Mouse (Mus musculus): ENCODE data around the gene Idh3b. TPM values are rescaled to one million over a fixed set of nuclear protein-coding genes. Genes with fewer than 3 reads are reported as not detected.
A peak's percentile ranks its signal among the peaks of the same experiment; 100 is the strongest.

The Idh3b gene
- polyA plus RNA-seq, 1 experiment, result 144 TPM

DNA sequence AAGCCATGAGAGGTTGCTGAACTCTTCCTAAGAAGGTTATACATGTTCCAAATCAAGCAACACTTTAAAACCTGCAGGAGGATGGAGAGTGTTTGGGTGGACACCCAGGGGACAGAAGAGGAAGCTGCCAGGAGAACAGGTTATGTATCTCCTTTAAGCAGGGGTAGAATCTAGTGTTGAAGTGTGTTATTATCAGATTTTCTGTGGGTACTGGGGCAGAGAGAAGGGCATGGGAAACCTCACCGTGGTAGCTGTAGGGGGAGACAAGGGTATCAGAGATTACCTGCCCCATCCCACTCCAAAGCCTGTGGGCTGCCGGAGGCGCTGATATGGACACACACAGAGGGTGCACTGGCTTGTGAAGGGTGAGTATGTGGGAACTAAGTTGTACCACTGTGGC, 8.7 kb upstream of the Idh3b start:
- H3K4me3 ChIP-seq (ENCODE audit: insufficient read depth, poor library complexity, severe bottlenecking), result no peak overlapping the region
- H3K79me3 ChIP-seq (ENCODE audit: low read depth), result no peaks in the 10 kb centered on the region
- no peaks in the 10 kb centered on the region for H3K79me2 ChIP-seq (ENCODE audit: control insufficient read depth, insufficient read depth)
- peaks cover 18% of the 10 kb centered on the region for H3K27me3 ChIP-seq (ENCODE audit: control insufficient read depth, insufficient read depth, insufficient read length)
- no peaks in the 10 kb centered on the region for H3K36me3 ChIP-seq (ENCODE audit: control insufficient read depth, insufficient read depth)
- TF ChIP-seq MYOD1 (IDR thresholded peaks at IDR 0.05; ENCODE audit: control insufficient read depth, insufficient read length, low read depth), result no peak
- TF ChIP-seq MAX (IDR thresholded peaks at IDR 0.05), result no peak
- TF ChIP-seq MYOG (IDR thresholded peaks at IDR 0.05; ENCODE audit: control insufficient read depth, extremely low read depth, insufficient read length), result no peak
- TF ChIP-seq FOSL1 (IDR thresholded peaks at IDR 0.05; ENCODE audit: insufficient read depth, low read length, poor library complexity, severe bottlenecking), result no peak
- TF ChIP-seq CTCF (IDR thresholded peaks at IDR 0.05; ENCODE audit: control insufficient read depth, insufficient read depth, insufficient read length), result no peak
- TF ChIP-seq USF1 (IDR thresholded peaks at IDR 0.05; ENCODE audit: low read depth), result no peak
- no peak for TF ChIP-seq CEBPB (IDR thresholded peaks at IDR 0.05; ENCODE audit: low read depth)
- no peak overlapping the region for H3ac ChIP-seq (ENCODE audit: control insufficient read depth, insufficient read length, low read depth)

DNA sequence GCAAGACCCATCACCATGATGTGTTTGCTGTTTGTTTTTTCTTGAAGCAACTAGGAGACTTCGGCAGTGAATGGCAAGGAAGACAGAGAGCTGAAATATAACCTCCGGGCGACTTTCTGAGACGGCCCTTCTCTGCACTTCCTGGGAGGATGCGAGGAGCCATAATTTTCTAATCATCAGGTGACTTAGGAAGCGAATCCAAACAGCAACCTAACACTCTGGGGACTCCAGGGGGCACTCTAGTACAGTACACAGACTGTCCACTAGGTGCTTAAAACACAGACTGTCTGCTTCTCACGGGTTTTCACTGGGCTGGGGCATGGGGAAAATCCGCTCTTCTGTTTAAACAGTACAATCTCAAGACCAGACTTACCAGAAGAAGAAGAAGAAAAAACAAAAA, 7.1 kb upstream of the Idh3b start:
- H3K4me3 ChIP-seq (ENCODE audit: insufficient read depth, poor library complexity, severe bottlenecking), result no peak overlapping the region
- no peaks in the 10 kb centered on the region for H3K36me3 ChIP-seq (ENCODE audit: control insufficient read depth, insufficient read depth)
- H3K27me3 ChIP-seq (ENCODE audit: control insufficient read depth, insufficient read depth, insufficient read length), result peaks cover 8% of the 10 kb centered on the region
- H3K79me3 ChIP-seq (ENCODE audit: low read depth), result no peaks in the 10 kb centered on the region
- H3ac ChIP-seq (ENCODE audit: control insufficient read depth, insufficient read length, low read depth), result no peak overlapping the region
- TF ChIP-seq FOSL1 (IDR thresholded peaks at IDR 0.05; ENCODE audit: insufficient read depth, low read length, poor library complexity, severe bottlenecking), result no peak
- peak; percentile 51 for TF ChIP-seq USF1 (IDR thresholded peaks at IDR 0.05; ENCODE audit: low read depth)
- TF ChIP-seq MAX (IDR thresholded peaks at IDR 0.05), result peak; percentile 21
- TF ChIP-seq CTCF (IDR thresholded peaks at IDR 0.05; ENCODE audit: control insufficient read depth, insufficient read depth, insufficient read length), result peak; percentile 60
- H3K79me2 ChIP-seq (ENCODE audit: control insufficient read depth, insufficient read depth), result no peaks in the 10 kb centered on the region

- H3K27me3 ChIP-seq (ENCODE audit: control insufficient read depth, insufficient read depth, insufficient read length), result no peaks in the 10 kb centered on the region
- H3K79me2 ChIP-seq (ENCODE audit: control insufficient read depth, insufficient read depth), result peaks cover 17% of the 10 kb centered on the region
- H3K4me3 ChIP-seq (ENCODE audit: insufficient read depth, poor library complexity, severe bottlenecking), result no peak overlapping the region
- TF ChIP-seq MYOG (IDR thresholded peaks at IDR 0.05; ENCODE audit: control insufficient read depth, extremely low read depth, insufficient read length) (no peak), USF1 (IDR thresholded peaks at IDR 0.05; ENCODE audit: low read depth) (no peak), MAX (IDR thresholded peaks at IDR 0.05) (no peak)
- H3K79me3 ChIP-seq (ENCODE audit: low read depth), result peaks cover 12% of the 10 kb centered on the region
- H3K36me3 ChIP-seq (ENCODE audit: control insufficient read depth, insufficient read depth), result no peaks in the 10 kb centered on the region
- no peak overlapping the region for H3ac ChIP-seq (ENCODE audit: control insufficient read depth, insufficient read length, low read depth)
These were observed 4.7 kb upstream of the Idh3b start for GRCm38 (mm10) chr2:130289086-130289485.

GRCm38 (mm10) chr2:130280818-130281217, 3.5 kb downstream of the Idh3b start:
- peaks cover 65% of the 10 kb centered on the region for H3K36me3 ChIP-seq (ENCODE audit: control insufficient read depth, insufficient read depth)
- no peak overlapping the region for H3K4me3 ChIP-seq (ENCODE audit: insufficient read depth, poor library complexity, severe bottlenecking)
- no peak overlapping the region for H3ac ChIP-seq (ENCODE audit: control insufficient read depth, insufficient read length, low read depth)
- peaks cover 59% of the 10 kb centered on the region for H3K79me3 ChIP-seq (ENCODE audit: low read depth)
- no peak for TF ChIP-seq MAX (IDR thresholded peaks at IDR 0.05)
- TF ChIP-seq MYOD1 (IDR thresholded peaks at IDR 0.05; ENCODE audit: control insufficient read depth, insufficient read length, low read depth), result no peak
- TF ChIP-seq FOSL1 (IDR thresholded peaks at IDR 0.05; ENCODE audit: insufficient read depth, low read length, poor library complexity, severe bottlenecking), result no peak
- no peak for TF ChIP-seq CEBPB (IDR thresholded peaks at IDR 0.05; ENCODE audit: low read depth)
- no peak for TF ChIP-seq CTCF (IDR thresholded peaks at IDR 0.05; ENCODE audit: control insufficient read depth, insufficient read depth, insufficient read length)
- TF ChIP-seq MYOG (IDR thresholded peaks at IDR 0.05; ENCODE audit: control insufficient read depth, extremely low read depth, insufficient read length), result no peak
- TF ChIP-seq USF1 (IDR thresholded peaks at IDR 0.05; ENCODE audit: low read depth), result no peak
- no peaks in the 10 kb centered on the region for H3K27me3 ChIP-seq (ENCODE audit: control insufficient read depth, insufficient read depth, insufficient read length)
- peaks cover 74% of the 10 kb centered on the region for H3K79me2 ChIP-seq (ENCODE audit: control insufficient read depth, insufficient read depth)

- Histone ChIP-seq H3K27me3 (ENCODE audit: control insufficient read depth, insufficient read depth, insufficient read length) (no peaks in the 10 kb centered on the region), H3K36me3 (ENCODE audit: control insufficient read depth, insufficient read depth) (peaks cover 71% of the 10 kb centered on the region), H3ac (ENCODE audit: control insufficient read depth, insufficient read length, low read depth) (no peak overlapping the region), H3K4me3 (ENCODE audit: insufficient read depth, poor library complexity, severe bottlenecking) (no peak overlapping the region), H3K79me2 (ENCODE audit: control insufficient read depth, insufficient read depth) (peaks cover 74% of the 10 kb centered on the region), H3K79me3 (ENCODE audit: low read depth) (peaks cover 62% of the 10 kb centered on the region)
- TF ChIP-seq FOSL1 (IDR thresholded peaks at IDR 0.05; ENCODE audit: insufficient read depth, low read length, poor library complexity, severe bottlenecking) (no peak), MYOD1 (IDR thresholded peaks at IDR 0.05; ENCODE audit: control insufficient read depth, insufficient read length, low read depth) (no peak), CTCF (IDR thresholded peaks at IDR 0.05; ENCODE audit: control insufficient read depth, insufficient read depth, insufficient read length) (no peak), MYOG (IDR thresholded peaks at IDR 0.05; ENCODE audit: control insufficient read depth, extremely low read depth, insufficient read length) (no peak), USF1 (IDR thresholded peaks at IDR 0.05; ENCODE audit: low read depth) (no peak), CEBPB (IDR thresholded peaks at IDR 0.05; ENCODE audit: low read depth) (no peak), MAX (IDR thresholded peaks at IDR 0.05) (no peak)
These were observed 4.1 kb downstream of the Idh3b start for GRCm38 (mm10) chr2:130280224-130280623.

DNA sequence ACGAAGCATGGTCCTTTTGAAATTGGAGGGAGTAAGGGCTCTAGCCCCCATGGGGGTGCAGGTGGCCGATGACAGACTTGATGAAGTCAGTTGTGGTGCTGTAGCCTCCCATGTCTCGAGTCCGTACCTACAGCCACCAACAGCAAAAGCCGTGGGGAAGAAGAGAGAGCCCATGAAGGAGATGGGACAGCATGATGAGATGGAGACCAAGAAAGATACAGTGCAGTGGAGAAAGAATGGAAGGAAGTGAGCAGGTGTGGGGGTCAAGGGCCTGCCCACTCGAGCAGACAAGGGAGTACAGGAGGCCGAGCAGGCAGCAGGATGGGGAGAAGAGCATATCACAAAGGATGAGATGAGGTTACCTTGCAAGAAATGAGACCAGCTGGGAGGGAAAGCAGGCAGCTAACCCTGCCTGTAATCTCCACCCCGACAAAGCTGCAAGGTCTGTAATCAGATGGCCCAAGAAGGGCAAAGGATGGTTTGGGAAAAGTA, 4.7 kb downstream of the Idh3b start:
- Histone ChIP-seq H3K27me3 (ENCODE audit: control insufficient read depth, insufficient read depth, insufficient read length) (no peaks in the 10 kb centered on the region), H3K36me3 (ENCODE audit: control insufficient read depth, insufficient read depth) (peaks cover 77% of the 10 kb centered on the region), H3K4me3 (ENCODE audit: insufficient read depth, poor library complexity, severe bottlenecking) (no peak overlapping the region), H3K79me2 (ENCODE audit: control insufficient read depth, insufficient read depth) (peaks cover 74% of the 10 kb centered on the region), H3K79me3 (ENCODE audit: low read depth) (peaks cover 63% of the 10 kb centered on the region), H3ac (ENCODE audit: control insufficient read depth, insufficient read length, low read depth) (no peak overlapping the region)
- TF ChIP-seq CEBPB (IDR thresholded peaks at IDR 0.05; ENCODE audit: low read depth), result no peak
- no peak for TF ChIP-seq USF1 (IDR thresholded peaks at IDR 0.05; ENCODE audit: low read depth)
- TF ChIP-seq FOSL1 (IDR thresholded peaks at IDR 0.05; ENCODE audit: insufficient read depth, low read length, poor library complexity, severe bottlenecking), result no peak
- no peak for TF ChIP-seq MYOD1 (IDR thresholded peaks at IDR 0.05; ENCODE audit: control insufficient read depth, insufficient read length, low read depth)
- TF ChIP-seq MAX (IDR thresholded peaks at IDR 0.05), result no peak
- TF ChIP-seq MYOG (IDR thresholded peaks at IDR 0.05; ENCODE audit: control insufficient read depth, extremely low read depth, insufficient read length), result no peak
- TF ChIP-seq CTCF (IDR thresholded peaks at IDR 0.05; ENCODE audit: control insufficient read depth, insufficient read depth, insufficient read length), result no peak
